Mouse (Mus musculus) c-Kit-negative CD71-positive TER-119-positive erythroid progenitor cells, embryonic 14.5 days (primary cell): ENCODE measurements around the gene Brcc3.
A peak's percentile ranks its signal among the peaks of the same experiment; 100 is the strongest.
"Not testable (repeated sequence)": the region's sequence is repeated elsewhere in the genome, so short reads cannot be mapped to it uniquely, and the experiment has no call there.

Source experiments
- DNase-seq: peaks from one replicate; pipeline ENCODE4 v3.0.0-alpha.2; 2013; ENCODE audit warnings: low read depth, low spot score

The Brcc3 gene

DNA sequence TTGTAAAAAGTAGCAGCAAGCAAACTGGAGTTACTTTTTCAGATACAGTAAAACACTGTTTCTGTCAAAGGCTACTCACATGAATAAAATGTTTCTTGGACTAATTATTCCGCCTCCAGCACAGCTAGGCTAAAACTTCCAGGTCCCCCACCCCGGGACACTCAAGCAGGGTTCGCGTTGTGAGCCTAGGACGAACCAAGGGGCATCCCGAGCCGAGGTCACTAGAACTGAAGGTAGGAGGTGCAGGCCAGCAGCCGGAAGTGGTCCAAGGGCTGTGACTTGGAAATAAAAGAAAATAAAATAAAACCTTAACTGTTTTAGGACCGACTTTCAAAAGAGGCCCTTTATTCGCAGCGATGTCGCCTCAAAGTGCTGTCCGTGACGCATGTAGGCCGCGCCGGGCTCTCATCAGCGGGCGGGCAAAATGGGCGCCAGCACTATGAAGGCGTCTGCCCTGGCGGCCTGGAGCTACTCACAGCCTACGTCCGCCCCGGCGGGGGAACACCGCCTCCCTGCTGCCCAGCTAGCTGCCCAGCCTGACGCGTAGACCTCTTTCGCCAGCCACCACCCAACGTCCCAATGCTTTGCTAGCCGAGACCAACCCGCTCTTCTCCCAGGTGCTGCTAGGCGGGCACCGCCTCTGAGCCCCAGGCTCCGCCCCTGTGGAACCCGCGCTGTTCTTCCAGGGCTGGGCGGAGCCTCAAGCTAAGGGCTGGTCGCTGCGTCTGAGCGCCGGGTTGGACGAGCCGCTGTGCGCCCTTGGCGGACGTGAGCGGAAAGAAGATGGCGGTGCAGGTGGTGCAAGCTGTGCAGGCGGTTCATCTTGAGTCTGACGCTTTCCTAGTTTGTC, at the start of gene Brcc3, which contains the start of the genes Cmc4 and Mtcp1:
Brcc3 (plus strand) TSS at position 693 of the 850 bp plus-strand sequence.
Cmc4 (minus strand) TSS at position 649 of the 850 bp plus-strand sequence.
Mtcp1 (minus strand) TSS at position 653 of the 850 bp plus-strand sequence.
- DNase-seq = peak; percentile 81

DNA sequence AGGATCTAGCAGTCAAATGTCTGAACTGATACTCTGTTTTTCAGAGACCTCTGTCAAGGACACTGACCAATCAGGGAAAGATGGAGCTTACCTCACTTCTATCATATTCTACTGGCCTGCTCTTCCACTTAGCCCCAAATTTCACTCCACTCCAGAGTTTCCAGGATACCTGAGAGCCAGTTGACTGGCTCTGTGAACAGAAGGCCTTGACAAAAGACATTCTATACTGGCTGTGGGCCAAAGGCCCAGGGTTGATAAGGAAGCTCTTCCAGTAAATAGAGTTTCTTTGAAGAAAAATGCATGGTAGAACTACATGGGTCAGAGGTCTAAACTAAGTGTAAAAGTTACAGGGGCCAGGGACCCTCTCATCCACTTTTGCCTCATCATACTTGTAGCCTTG, 46.2 kb upstream of the Brcc3 start:
- no peak for DNase-seq

DNA sequence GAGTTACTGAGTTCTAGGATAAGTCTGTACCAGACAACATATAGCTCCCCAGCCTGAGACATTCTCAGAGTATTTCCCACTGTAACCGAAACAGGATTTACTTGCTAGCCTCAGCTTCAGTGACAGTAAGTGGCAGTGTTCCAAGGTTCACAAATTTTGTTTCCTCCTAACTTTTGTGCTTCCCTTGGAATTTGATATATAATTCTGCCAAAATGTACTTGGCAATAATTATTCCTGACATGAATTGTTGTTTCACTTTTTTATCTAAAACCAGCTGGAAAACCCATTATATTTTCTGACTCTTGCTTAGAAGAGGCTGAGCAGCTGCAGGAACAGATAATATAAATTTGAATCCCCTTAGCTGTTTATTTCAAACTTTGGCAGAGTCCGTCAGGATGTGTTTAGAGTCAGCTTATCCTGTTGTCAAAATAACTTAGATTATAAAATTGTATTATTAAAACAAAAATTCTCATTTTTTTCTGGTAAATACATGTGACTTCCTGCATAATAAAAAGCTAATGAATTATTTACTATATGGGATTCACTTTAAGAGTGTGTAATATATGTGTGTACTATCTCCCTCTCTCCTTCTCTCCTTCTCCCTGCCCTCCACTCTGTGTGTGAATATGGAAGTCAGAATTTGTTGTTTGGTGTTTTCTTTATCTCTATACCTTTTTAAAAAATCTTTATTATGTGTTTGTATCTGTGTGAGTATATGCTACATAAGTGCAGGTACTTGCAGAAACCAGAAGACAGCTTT, 43.6 kb upstream of the Brcc3 start:
- DNase-seq = no peak

DNA sequence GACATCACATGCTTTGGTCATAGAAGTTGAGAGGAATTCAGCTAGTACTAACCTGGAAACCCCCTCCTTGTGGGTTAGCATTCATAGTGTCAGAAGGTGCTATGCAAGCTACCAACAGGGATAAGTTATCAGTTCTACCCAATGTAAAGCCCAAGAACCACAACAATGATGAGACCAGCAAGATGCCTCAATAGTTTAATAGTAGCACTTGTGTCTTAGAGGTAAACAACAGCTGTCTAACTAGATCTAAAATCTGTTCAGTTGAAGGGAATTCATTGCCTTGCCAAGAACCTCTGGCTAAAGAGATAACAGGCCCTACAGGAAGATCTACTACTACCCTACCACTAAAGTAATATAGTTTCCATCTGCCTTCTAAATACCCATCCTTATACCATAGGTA, 39.6 kb upstream of the Brcc3 start:
- no peak for DNase-seq

DNA sequence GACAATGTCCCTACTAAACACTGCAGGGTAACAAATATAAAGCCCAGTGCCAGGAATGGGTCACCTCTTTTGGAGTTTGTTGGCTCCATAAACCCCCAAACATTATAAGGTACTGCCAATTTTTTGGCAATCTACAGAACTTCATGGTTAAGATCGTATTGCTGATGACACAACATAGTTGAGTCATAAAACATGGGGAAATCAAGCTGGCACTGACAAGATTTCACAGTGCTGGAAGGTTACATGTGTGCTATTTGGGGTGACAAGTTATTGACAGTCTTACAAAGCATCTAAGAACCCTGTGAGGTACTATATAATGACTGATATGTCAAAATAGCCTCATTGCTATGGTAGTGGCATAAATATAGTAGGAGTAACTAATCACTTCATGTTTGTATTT, 35.3 kb upstream of the Brcc3 start:
- no peak for DNase-seq

DNA sequence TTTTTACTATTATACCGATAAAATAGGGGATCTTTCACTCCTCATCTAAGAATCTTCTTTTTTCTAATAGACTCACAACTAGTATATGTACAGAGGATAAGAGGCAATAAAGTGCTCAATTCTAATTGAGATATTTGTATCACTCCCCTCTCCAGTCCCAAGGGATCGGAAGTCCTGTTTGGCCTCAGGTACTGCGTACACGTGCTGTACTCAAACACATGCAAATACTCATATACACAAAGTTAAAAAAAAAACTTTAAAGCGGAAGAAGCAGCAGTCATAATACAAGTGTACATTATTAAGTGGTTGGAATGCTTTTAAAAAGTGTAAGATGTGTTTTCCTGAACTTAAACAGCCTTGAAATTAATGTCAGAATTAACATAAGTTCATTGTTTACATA, 34.7 kb upstream of the Brcc3 start:
- no peak for DNase-seq

DNA sequence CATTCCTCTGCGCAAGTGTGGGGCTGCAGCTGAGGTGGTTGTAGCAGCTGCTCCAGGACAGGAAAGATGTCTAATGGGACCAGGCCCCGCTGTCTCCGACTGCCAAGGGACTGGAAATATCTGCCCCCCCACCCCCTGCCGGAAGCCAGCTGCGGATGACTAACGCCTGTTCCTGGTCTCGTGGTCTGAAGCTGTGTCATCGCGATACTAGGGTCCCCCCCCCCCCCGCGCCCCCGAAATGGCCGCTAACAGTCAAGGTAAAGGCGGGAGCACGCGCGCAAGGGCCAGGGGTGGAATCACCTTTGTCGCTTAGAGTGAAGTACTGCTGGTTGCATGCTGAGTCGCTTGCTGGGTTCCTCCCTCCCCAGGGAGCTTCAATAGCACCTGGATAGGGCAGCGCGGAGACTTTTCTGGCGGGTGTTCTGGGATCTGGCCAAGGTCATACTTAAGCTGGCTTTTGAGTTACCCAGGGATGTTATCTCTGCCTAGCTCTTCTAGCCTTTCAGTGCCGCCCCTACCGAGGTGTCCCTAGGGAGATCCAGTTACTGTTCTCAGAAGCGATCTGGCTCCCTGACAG, 34.1 kb upstream of the Brcc3 start, which contains the start of the genes Fundc2 and F8:
Fundc2 (plus strand) TSS at position 205 of the 577 bp plus-strand sequence.
F8 (minus strand) TSS at position 421 of the 577 bp plus-strand sequence.
- peak; percentile 43 for DNase-seq

DNA sequence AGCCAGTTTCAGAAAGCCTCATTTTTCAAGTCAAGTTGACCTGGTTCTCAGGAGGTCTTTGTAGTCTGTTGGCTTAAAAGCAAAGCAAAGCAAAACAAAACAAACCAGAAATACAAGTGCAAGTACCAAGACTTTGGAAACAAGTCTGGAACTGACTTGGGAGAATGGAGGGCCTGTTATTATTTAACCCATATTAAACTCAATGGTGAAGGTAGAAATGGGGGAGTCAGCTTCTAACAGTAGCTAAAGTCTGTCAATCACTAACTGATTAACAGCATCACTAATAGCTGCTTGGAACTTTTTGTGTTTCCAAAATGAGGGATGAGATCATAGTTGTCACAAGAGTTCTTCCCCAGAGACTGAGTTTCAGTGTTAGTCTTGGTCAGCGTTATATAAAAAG, 17.0 kb upstream of the Brcc3 start:
- DNase-seq = no peak

DNA sequence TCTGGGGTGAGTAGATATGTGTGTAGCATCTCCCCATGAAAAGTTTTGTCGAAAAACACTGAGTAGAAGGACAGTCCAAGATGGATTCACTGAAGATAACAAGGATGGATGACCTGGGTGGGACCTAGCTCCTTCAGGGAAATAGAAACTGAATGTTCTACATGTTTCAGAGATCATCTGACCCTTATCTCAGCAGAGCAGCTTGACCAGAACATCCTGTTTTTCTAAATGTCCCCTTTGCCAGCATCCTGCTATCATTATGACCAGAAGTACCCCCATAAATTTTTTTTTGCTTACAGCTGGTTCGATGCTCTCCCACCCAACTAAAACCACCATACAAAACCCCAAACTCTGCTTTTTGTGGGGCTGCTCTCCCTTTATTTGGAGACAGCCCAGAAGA, 13.8 kb upstream of the Brcc3 start:
- no peak for DNase-seq

DNA sequence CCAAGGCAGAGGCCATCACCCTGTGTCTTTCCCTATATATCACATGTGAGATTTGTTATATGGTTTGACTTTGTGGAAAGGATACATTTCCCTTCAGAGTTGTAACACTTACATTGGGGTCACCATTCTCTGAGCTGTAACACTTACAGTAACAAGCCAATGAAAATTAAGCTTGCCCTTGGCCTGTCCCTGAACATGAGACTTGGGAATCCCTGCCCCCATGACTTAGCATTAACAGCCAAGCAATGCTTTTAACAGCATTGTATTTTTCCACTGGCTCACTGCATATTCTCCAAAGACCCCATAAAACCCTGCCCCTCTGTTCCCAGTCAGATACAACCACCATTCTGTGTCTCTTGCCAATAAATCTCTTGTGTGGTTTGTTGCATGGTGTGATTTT, 13.1 kb upstream of the Brcc3 start:
- DNase-seq = no peak

DNA sequence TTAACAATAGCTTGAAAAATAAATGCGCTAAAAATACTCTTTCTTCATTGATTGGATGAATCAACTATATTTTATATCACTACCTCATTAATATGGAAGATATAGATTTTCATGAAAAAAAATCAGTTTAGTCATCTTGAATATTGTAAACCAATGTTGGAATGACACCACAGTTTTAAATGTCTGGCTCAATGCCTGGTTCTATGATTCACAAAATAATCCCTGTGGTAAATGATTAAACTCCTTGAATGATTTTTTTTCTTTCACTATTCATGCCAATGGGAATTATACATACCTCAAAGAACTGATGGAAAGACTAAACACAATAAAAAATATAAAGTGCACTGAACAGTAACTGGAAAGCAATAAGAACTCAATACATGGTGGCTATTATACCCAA, 6.7 kb upstream of the Brcc3 start:
- DNase-seq = no peak

DNA sequence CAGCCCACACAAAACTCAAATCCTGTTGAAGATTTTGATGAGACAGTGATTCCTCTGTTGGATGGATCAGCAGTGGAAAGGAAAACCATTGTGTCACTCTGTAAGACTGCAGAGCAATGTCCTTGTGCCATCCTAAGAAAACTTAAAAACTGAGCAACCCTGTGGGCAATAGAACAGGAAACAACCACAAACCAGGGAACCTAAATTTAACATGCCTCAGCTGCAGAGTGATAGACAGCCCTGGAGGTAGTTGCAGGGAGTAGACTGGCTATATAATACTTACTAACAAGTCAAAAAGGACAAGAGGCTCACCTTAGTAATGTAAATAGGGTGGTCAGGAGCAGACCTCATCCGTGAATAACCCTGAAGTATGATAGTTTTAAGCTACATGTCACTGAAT, 38.2 kb downstream of the Brcc3 start:
- no peak for DNase-seq

DNA sequence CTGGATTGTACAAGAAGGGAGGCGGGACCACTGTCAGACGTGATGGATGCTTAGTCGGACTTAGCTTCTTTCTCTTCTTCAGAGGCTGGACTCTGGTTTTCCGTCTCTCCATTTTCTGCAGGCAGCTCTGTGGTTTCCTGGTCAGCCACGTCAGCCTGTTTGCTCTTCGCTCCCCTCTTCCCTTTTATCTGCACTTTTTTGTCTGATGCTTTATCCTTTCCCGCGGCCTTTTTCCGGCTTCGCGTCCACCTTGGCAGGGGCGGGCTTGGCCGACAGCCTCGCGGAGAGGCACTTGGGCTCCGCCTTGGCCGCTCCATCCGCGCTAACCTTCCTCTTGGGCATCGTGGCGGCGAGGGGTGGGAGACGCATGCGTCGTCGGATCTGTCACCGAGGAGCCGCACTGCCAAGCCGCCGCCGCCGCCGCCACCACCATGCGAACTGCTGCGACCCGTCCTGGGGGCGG, 58.8 kb downstream of the Brcc3 start:
- DNase-seq = not testable (repeated sequence)

DNA sequence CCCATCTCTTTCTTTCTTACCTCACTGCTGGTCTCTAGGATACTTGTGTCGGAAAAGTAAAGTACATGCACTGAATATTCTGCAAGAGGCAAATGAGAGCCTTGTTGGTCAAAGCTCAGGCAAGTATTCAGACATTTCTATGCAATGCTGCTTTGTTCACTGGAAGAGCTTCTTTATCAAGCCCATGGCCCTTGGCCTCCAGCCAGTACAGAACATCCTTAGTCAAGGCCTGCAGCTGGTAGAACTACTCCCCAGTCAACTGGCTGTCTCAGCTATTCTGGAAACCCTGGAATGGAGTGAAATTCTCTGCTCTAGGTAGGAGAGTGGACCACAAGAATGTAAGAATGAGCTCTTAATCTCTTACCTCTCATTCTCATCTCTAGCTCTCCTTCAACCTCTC, 73.5 kb downstream of the Brcc3 start:
- DNase-seq = no peak
